Mouse (Mus musculus) ES-E14 (cell line): ENCODE data around the gene Kank3. TPM values are rescaled to one million over a fixed set of nuclear protein-coding genes. Genes with fewer than 3 reads are reported as not detected.
A peak's percentile ranks its signal among the peaks of the same experiment; 100 is the strongest.

Experiments
- DNase-seq: peaks from one replicate; pipeline ENCODE4 v3.0.0-alpha.2; 2013; ENCODE audit warnings: low read depth, low spot score
- H3K27ac ChIP-seq: 2 replicates; pipeline ENCODE4 v1.5.1; 2012; ENCODE audit warnings: low read depth, mild to moderate bottlenecking, low read length, moderate library complexity, mixed read lengths; ENCODE audit not compliant: poor library complexity, insufficient read depth, severe bottlenecking
- H3K36me3 ChIP-seq: 2 replicates; pipeline ENCODE4 v1.6.1; 2012; ENCODE audit warnings: mild to moderate bottlenecking, low read length, moderate library complexity, mixed read lengths; ENCODE audit not compliant: control insufficient read depth, poor library complexity, insufficient read depth, severe bottlenecking
- H3K4me1 ChIP-seq, 2 experiments: fragments of 150-350 bp in 1 of 2; sonication (generic) in 1 of 2; 2 replicates each; pipeline ENCODE4 v1.6.1; 2012; ENCODE audit warnings: low read length in 2 of 2, mild to moderate bottlenecking in 1 of 2, mixed read lengths in 1 of 2; ENCODE audit not compliant: control insufficient read depth in 2 of 2, insufficient read depth in 2 of 2, poor library complexity in 1 of 2
- H3K4me3 ChIP-seq, 2 experiments: fragments of 150-350 bp in 1 of 2; sonication (generic) in 1 of 2; 2 replicates each; pipeline ENCODE4 v1.5.1; 2012; ENCODE audit warnings: low read length in 2 of 2, low read depth in 1 of 2, mild to moderate bottlenecking in 1 of 2, mixed read lengths in 1 of 2; ENCODE audit not compliant: insufficient read depth in 1 of 2, poor library complexity in 1 of 2, severe bottlenecking in 1 of 2
- H3K9ac ChIP-seq: 2 replicates; pipeline ENCODE4 v1.6.1; 2012; ENCODE audit warnings: low read depth, mild to moderate bottlenecking, low read length, mixed read lengths; ENCODE audit not compliant: poor library complexity, insufficient read depth, severe bottlenecking
- H3K9me3 ChIP-seq: fragments of 150-350 bp; sonication (generic); 2 replicates; pipeline ENCODE4 v1.6.1; 2012; ENCODE audit warnings: low read depth, mild to moderate bottlenecking, low read length; ENCODE audit not compliant: control insufficient read depth, insufficient read depth
- CHD2 ChIP-seq: IDR thresholded peaks from 2 replicates; pipeline ENCODE4 v1.6.1; 2014; ENCODE audit warnings: mild to moderate bottlenecking, low read depth, low read length, inconsistent platforms
- HCFC1 ChIP-seq: IDR thresholded peaks from 2 replicates; pipeline ENCODE4 v1.6.1; 2012; ENCODE audit warnings: low read length, inconsistent platforms, borderline replicate concordance; ENCODE audit not compliant: insufficient read depth
- MAFK ChIP-seq: IDR thresholded peaks from 2 replicates; pipeline ENCODE4 v1.6.1; 2014; ENCODE audit warnings: mild to moderate bottlenecking, low read depth, low read length, inconsistent platforms; ENCODE audit not compliant: insufficient read depth
- ZC3H11A ChIP-seq: IDR thresholded peaks from 2 replicates; pipeline ENCODE4 v1.6.1; 2012; ENCODE audit warnings: low read depth, mild to moderate bottlenecking, inconsistent platforms, low read length, borderline replicate concordance
- ZNF384 ChIP-seq: IDR thresholded peaks from 2 replicates; pipeline ENCODE4 v1.6.1; 2012; ENCODE audit warnings: low read depth, low read length, inconsistent platforms
- in situ Hi-C, 2 experiments: fragments of 600-800 bp; cut with MboI; formaldehyde crosslinking; loops; one replicate each; pipeline ENCODE4 v1.15.1; 2025; ENCODE audit warnings: low sequenced_read_pairs in 2 of 2, inconsistent platforms in 1 of 2; ENCODE audit not compliant: unreplicated experiment in 2 of 2
- total RNA-seq: library from RNA; depleted of rRNA; stranded (reverse); fragments of 300-350 nt; gene quantifications from 2 replicates; pipeline ENCODE4 v1.2.3, GENCODE M21; 2012; rRNA removed

Gene Kank3
- total RNA-seq, 1 experiment: 81.1 TPM

GRCm38 (mm10) chr17:33865330-33866030 lies 55.2 kb downstream of the Kank3 start:
- Histone ChIP-seq H3K9me3 (no peaks in the 10 kb centered on the region), H3K4me1 (0 out of 4 replicates have a peak, but pooled peaks cover 0 to 2% of the 10 kb centered on the region in 2 experiments), H3K9ac (peak overlapping the region; percentile 73; the same call in 1 of the 2 replicates), H3K4me3 (0 out of 4 replicates have a peak overlapping the region, but pooled peaks of 1 of the 2 experiments have one; percentile 25), H3K36me3 (no peaks in the 10 kb centered on the region), H3K27ac (no peak overlapping the region; the same call in 1 of the 2 replicates)
- TF ChIP-seq CHD2: no peak
- TF ChIP-seq ZNF384: no peak
- no peak for TF ChIP-seq MAFK
- 0 out of 2 replicates have a peak, but pooled peaks have one; percentile 18 for TF ChIP-seq ZC3H11A
- TF ChIP-seq HCFC1: peak; percentile 23; the same call in 1 of the 2 replicates
- in situ Hi-C loops: no loop called here
- DNase-seq: peak; percentile 77

Other genes starting within 250 kb of the Kank3 start
- gene Zfp414, start 181.4 kb upstream of the Kank3 start, total RNA-seq: 13.6 and 19.8 TPM in 2 replicates
- 0.45 and 0.69 TPM in 2 replicates for gene Pram1, start 172.5 kb upstream of the Kank3 start, total RNA-seq
- 151 and 195 TPM in 2 replicates for gene Hnrnpm, start 123.7 kb upstream of the Kank3 start, total RNA-seq
- gene March2, start 91.8 kb upstream of the Kank3 start, total RNA-seq: 14.3 and 17.4 TPM in 2 replicates
- 26.0 and 34.8 TPM in 2 replicates for gene Rab11b, start 50.0 kb upstream of the Kank3 start, total RNA-seq
- 30.5 and 39.3 TPM in 2 replicates for gene Angptl4, start 28.7 kb upstream of the Kank3 start, total RNA-seq
- gene Rps28, start 14.0 kb downstream of the Kank3 start, total RNA-seq: 5,476 and 6,336 TPM in 2 replicates
- 639 and 871 TPM in 2 replicates for gene Ndufa7, start 14.1 kb downstream of the Kank3 start, total RNA-seq
- 131 and 228 TPM in 2 replicates for gene Cd320, start 32.6 kb downstream of the Kank3 start, total RNA-seq
- 11.6 and 19.7 TPM in 2 replicates for gene Gm7029, start 63.3 kb downstream of the Kank3 start, total RNA-seq
- 149 and 187 TPM in 2 replicates for gene Kifc1, start 80.1 kb downstream of the Kank3 start, total RNA-seq
- gene Platr17, start 94.6 kb downstream of the Kank3 start, total RNA-seq: 33.2 and 46.0 TPM in 2 replicates
- gene Daxx, start 98.9 kb downstream of the Kank3 start, total RNA-seq: 67.3 and 73.7 TPM in 2 replicates
- gene Tapbp, start 105.4 kb downstream of the Kank3 start, total RNA-seq: 39.4 and 64.9 TPM in 2 replicates
- gene Zbtb22, start 105.4 kb downstream of the Kank3 start, total RNA-seq: 32.8 and 34.8 TPM in 2 replicates
- 65.8 and 129 TPM in 2 replicates for gene Rgl2, start 119.0 kb downstream of the Kank3 start, total RNA-seq
- gene Pfdn6, start 129.8 kb downstream of the Kank3 start, total RNA-seq: 175 and 201 TPM in 2 replicates
- 65.6 and 78.2 TPM in 2 replicates for gene Wdr46, start 130.1 kb downstream of the Kank3 start, total RNA-seq
- gene B3galt4, start 141.0 kb downstream of the Kank3 start, total RNA-seq: 10.3 and 15.3 TPM in 2 replicates
- 23.2 and 24.8 TPM in 2 replicates for gene Vps52, start 145.3 kb downstream of the Kank3 start, total RNA-seq
- gene Rps18, start 145.5 kb downstream of the Kank3 start, total RNA-seq: 4,706 and 5,724 TPM in 2 replicates
- 69.5 and 155 TPM in 2 replicates for gene H2-K1, start 189.8 kb downstream of the Kank3 start, total RNA-seq
- 5.6 and 8.9 TPM in 2 replicates for gene Ring1, start 214.2 kb downstream of the Kank3 start, total RNA-seq
- 15.5 and 27.7 TPM in 2 replicates for gene H2-Ke6, start 217.5 kb downstream of the Kank3 start, total RNA-seq
- 253 and 394 TPM in 2 replicates for gene Slc39a7, start 221.2 kb downstream of the Kank3 start, total RNA-seq
- gene Rxrb, start 221.3 kb downstream of the Kank3 start, total RNA-seq: 52.4 and 79.2 TPM in 2 replicates
- gene Col11a2, start 228.9 kb downstream of the Kank3 start, total RNA-seq: 1.3 and 1.4 TPM in 2 replicates